Mouse (Mus musculus) 3T3-L1 (cell line): Measurements from ENCODE around the gene 4931406P16Rik.

Source experiments
- DNase-seq: peaks from one replicate; pipeline ENCODE4 v3.0.0-alpha.2; 2015; ENCODE audit warnings: low read depth, low spot score

Gene 4931406P16Rik

DNA sequence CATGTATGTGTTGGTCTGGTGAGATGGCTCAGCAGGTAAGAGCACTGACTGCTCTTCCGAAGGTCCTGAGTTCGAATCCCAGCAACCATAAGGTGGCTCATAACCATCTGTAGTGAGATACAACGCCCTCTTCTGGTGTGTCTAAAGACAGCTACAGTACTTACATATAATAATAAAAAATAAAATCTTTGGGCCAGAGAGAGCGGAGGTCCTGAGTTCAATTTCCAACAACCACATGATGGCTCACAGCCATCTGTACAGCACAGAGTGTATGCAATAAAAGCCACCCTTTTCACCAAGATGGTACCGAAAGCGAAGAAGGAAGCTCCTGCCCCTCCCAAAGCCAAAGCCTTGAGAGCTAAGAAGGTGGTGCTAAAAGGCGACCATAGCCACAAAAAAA is 62.6 kb downstream of the 4931406P16Rik start, which contains the start of gene Gm6096:
Gene Gm6096, plus strand, starts transcription at position 301 of the 400 bp plus-strand sequence.
- no peak for DNase-seq

DNA sequence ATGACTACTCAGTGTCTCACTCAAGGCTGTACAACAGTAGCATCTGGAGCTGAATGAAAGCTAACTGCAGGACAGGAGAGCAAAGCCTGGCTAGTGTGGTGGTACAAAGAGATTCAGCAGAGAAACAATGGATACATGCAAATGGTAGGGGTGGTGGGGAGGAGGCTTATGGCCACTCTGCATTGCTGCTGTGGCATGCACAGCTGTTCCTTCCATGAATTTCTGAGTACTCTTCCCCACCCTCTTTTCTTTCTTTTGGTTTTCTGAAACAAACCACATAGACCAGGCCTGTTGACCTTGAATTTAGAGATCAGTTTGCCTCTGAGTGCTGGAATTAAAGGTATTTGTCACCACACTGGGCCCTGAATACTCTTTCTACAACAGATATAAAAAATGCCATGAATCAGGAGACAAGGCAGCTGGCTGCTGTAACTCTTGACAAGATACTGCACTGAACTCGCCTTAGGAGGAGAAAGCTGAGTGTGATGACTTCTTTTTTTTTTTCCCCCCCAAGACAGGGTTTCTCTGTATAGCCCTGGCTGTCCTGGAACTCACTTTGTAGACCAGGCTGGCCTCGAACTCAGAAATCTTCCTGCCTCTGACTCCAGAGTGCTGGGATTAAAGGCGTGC is 66.4 kb downstream of the 4931406P16Rik start:
- DNase-seq = no peak

DNA sequence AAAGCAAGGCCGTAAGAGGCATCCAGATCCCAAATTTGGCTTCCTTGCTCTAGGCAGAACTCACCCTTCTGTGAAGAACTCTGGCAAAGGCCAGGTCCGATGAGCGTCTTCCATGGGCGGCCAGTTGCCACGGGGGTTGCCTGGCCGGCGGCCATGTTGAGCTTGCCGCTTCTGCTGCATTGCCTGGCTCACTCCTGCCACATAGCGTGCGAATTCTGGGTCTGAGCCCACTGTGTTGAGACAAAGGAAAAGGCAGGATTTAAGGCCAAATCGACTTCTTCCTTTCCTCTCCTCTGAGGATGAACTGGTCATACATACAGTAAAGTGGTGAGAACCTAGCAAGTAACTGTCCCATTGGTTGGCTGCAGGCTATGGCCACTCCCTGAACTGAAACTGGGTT is 71.2 kb downstream of the 4931406P16Rik start:
- no peak for DNase-seq

DNA sequence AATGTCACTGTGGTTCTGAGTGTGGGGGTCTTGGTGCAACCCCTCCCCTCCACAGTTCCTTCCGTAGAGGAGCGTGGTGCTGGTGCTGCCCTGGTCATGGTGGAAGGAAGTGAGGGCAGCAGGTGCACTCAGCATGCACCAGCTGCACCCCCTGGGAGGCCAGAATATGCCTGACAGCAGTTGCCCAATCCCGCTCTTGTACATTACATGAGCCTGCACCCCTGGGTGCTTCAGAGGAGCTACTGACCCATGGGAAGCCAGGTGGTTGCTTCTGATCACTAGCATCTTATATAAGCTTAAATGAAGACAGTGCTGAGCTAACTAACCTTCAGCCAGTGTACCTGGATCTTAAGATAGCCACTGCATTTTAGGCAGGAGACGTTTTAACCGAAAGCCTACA is 75.3 kb downstream of the 4931406P16Rik start:
- no peak for DNase-seq

DNA sequence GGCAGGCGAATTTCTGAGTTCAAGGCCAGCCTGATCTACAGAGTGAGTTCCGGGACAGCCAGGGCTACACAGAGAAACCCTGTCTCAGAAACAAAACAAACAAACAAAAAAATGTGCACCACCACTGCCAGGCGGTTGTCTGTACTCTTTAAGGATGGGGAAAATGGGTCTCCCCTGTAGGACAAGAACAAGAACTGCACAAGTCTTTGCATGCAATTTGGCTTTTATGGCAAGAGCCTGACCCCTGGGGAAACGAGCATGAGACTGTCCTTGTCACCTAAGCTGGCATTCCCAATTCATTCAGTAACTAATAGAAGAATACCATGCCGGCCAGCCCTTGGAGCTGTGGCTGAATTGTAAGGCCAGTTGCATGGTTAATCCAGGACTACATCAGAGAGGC is 77.7 kb downstream of the 4931406P16Rik start:
- DNase-seq = no peak

DNA sequence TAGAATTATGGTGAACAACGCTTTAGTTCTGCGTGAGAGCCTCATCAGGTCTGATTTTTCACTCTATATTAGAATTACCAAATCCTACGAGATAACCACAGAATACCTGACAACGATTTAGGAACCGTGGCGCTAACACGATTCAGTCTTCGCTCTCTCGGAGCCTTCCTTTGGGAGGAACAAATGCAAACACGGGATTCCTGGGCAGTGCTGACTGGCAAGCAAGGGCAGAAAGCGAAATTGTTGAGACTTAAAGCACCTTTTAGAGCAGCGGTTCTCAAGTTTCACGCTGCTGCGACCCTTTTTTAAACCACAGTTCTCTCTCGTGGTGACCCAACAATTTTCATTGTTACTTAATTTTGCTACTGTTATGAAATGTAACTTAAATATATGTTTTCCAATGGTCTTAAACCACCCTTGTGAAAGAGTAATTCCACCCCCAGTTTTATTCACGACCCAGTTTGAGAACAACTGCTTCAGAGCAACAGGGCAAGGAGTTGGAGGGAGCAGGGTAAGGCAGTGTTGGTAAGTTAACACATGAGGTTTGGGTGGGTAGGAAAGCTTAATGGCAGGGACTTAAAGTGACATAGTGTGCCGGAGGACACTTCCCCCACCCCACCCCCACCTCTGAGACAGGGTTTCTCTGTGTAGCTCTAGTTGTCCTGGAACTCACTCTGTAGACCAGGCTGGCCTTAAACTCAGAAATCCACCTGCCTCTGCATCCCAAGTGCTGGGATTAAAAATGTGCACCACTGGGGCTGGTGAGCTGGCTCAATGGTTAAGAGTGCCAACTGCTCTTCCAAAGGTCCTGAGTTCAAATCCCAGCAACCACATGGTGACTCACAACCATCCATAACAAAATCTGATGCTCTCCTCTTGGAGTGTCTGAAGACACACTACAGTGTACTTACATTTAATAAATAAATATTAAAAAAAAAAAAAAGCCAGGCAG is 78.5 kb downstream of the 4931406P16Rik start:
- DNase-seq = no peak

DNA sequence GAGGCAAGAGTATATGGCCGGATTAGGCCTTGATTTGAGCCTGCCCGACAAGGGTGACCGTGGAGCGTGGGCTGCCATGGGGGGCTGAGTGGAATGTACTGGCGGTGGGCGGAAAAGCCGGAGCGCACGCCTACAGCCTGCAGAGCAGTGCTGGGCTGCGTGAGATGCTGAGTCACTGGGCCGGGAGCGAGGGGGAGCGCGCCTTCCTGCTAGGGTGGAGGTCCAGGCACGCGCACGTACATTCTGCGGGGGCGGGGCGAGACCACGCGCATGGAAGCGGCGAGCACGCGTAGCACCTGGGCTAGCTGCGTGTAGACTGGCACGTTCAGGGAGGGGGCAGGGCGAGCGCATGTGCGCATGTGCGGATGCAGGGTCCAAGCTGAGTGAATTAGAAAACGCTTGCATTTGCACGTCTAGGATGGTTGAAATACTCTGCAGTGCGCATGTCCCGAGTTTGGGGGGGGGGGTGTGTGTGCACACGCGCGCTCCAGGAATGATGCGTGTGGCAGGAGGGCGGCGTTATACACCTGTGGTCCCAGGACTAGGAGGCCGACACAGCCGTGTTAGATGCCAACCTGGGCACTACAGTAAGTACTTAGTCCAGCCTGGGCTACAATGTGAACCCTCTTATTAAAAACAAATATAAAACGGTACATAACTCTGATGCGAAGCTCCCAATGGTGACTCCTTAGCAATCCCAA is 79.3 kb downstream of the 4931406P16Rik start:
- peak; percentile 96 for DNase-seq

DNA sequence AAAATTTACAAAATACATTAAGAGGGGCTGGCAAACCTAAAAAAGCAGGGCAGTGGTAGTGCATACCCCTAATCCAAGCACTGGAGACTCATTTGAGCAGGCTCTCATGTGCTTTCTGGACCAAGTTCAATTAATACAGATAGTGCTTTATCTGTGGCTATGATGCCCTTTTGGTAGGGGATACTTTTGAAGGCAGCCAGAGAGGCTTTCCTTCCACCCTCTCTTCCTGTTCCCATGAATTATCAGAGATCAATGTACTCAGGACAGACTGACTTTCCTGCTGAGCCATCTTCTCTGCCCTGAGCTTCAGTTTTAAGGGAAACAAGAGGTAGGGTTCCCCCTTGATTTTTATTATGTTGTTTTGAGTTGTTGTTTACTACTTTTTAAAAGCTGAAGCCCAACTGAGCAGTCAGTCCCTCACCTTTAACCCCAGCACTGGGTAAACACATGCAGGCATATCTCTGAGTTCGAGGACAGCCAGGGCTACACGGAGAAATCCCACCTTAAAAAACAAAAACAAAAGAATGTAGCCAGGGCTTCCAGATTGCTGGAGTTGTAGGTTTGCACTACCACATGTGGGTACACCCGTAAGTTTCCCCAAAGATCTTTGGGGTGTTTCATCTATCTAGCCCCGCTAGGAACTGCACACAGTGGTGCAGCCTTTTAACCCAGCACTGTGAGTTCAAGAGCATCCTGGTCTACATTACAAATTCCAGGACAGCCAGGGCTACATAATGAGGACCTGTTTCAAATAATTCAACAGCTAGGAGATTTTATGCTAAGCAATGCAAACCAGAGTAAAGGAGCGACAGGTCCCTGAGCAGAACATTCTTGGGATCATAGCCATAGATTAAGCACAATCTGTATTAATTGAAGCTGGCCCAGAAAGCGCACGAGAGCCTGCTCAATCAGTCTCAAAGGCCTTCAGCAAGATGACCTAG is 80.3 kb downstream of the 4931406P16Rik start:
- DNase-seq = no peak

DNA sequence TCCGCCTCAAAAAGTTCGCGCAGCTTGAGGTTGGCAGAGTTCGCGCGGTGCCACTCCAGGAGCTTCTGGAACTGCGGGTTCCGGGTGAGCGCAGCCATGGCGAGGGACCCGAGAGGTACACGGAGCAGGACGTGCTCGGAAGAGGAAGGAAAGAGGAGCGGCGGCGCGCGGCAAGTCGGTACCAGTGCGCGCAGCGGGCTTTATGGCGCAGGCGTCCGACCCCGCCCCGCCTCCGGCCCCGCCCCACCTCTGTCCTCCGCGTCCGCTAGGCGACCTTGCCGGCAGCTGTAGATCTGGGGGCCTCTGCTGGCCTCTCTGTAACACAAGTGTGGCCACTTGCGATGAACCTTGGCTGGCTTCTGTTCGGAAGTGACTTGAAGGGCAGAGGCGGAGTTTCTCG is 83.2 kb downstream of the 4931406P16Rik start, which contains the start of gene Gpi1:
Gene Gpi1, minus strand, starts transcription at position 221 of the 400 bp plus-strand sequence.
- peak; percentile 86 for DNase-seq

DNA sequence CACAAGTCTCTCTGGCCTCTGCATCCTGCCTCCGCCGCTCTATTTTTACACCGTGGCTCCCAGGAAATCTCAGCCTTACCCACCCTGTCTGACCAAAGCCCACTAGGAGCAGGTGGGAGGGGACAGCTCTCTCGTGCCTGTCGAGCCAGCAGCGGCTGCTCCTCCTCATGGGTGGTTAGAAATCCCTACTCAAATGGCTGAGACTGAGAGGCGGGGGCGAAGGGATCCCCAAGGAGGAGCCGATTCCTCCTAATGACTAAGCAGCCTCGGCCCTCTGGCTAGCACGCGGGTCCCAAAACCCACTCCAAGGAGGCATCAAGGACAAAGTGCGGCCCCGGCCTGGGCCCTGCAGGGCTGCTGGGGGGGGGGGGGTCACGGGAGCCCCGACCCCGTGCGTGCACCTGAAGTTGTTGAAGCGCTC is 83.7 kb downstream of the 4931406P16Rik start:
- DNase-seq = peak; percentile 60

DNA sequence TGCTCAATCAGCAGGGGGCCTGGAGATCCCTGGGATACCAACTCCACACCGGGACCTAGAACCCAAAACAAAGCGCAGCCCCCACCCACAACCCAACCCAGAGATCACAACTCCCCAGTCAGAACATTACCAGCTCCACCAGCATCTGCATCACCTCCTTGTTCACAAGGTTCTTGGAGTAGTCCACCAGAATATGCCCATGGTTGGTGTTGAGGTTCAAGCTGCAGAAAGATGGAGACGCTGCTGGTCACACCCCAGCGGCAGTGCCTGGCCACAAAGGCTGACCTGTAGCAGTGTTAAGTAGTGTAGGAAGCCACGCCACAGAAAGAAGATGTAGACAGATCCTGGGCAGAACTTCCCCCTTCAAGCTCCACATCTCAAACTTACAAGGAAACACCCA is 84.2 kb downstream of the 4931406P16Rik start:
- no peak for DNase-seq

DNA sequence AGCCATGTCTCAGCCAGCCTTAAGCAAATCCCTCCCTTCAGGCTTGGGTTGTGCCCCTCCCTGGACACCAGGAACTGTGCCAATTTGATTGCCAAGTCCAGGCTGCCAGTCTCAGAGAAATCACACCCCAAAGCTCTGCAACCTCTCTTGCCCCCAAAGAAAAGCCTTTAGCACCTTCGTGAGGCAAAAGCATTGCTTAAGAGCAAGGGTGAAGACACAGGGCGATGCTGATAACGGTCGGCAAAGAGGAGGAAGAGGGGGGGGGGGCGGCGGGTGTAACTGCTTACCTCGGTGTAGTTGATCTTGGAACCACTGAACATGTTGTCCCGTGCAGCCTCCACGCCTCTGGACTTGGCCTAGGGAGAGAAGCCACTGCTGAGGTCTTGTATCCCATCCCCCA is 84.7 kb downstream of the 4931406P16Rik start:
- DNase-seq = peak; percentile 60

DNA sequence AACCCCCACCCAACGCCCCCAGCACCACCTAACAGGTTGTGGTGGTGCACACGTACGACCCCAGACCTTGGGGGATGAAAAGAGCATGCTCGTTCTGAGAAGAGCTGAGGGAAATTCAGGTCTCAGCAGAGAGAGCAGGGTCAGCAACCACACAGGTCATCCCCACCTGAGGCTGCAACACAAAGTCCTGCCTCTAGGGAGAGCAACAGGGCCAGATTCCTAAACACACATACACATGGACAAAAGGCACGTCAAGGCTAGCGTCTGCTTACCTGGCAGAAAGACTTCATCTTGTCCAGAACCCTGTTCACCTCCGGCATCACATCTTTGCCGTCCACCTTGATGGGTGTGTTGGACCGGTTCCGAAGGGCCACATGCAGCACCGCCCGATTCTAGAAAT is 86.5 kb downstream of the 4931406P16Rik start:
- no peak for DNase-seq

DNA sequence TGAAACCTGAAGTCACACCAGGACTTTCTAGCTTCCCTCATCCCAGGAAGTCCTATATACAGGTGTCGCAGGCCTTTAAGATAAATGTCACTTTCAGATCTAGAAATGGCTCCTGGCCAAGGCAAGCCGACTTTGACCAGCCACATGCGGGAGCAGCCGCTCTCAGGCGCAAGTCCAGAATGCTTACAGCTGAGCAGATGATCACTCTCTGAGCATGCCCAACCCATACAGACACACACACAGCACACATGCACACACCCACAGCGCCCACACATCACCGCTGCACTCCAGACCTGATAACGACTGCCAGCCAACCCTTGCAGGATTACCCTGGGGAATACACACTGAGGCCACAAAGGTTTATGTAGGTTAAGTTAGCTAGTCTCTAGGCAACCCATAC is 87.3 kb downstream of the 4931406P16Rik start:
- no peak for DNase-seq

DNA sequence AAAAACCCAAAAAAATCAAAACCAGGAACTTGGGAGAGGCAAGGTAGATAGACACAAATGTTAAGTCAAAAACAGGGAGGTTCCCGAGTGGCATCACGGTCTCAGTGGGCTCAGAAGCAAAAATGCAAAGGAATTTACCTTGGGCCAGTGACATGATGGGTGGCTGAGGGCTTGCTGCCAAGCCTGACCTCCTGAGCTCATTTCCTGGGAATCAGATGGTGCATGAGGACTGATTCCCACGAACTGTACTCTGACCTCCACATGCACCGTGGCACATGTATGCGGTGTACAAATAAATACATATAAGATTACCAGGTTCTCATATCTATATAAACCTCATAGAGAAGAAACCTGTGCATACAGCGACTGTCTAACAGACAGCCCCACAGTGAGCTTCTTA is 89.0 kb downstream of the 4931406P16Rik start:
- DNase-seq = no peak

DNA sequence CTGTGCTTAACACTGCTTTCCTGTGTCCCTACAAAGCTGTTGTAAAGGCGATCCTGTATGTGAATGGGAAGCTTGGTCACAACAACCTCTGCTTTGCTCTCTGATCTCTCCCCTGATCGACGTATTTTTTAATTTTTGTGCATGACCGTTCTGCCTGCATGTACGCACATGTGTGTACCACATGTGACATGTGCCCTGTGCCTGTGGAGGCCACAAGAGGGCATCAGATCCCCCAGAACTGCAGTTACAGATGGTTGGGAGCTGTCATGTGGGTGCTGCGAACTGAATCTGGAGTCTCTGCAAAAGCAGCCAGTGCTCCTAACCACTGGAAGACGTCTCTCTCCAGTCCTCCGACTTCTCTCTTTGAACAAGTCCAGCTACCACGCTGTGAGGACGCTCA is 91.0 kb downstream of the 4931406P16Rik start:
- DNase-seq = no peak

DNA sequence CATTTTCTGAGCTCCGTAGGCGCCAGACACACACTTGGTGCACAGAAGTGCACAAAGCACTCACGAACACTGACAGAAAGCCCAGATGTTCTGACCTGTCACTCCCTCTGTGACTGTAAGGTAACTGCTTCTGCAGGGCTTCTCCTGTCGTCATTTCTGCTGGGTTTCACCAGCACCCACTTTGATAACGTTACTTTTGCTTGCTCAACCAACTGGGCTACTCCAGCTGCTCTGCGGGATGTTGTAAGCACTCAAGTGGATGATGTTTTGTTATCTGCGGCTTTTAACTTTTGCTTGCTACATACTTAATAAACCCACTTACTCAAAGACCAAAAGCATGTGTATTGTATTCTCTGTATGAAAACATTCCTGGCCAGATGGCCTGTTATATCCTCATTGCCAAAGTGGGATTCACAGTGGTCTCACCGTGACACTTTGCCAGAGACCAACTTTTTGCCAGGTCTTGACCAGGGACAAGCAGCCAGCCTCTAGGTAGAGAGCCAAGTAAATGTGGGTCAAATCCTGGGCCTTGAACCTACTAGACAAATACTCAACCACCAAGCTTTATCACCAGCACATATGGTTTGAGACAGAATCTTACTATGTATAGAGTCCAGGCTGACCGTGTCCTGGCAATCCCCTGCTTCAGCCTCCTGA is 91.6 kb downstream of the 4931406P16Rik start:
- DNase-seq = no peak

DNA sequence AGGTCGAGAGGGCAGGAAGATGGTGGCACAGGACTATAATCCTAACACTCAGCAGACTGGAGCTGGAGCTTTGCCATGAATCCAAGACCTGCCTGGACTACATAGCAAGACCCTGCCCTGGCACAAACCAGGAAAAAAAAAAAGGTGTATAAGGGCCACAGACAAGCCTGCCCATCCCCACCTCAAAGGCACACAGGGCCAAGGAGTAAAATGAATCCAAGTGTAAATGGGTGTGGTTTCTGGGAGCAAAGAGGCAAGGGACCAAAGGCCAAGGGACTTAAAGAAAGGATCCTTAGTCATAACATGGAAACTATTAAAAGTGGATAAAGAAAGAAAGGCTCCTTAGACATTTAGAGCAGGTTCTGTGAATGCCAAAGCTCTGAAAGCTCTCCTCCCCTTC is 94.9 kb downstream of the 4931406P16Rik start:
- DNase-seq = no peak

DNA sequence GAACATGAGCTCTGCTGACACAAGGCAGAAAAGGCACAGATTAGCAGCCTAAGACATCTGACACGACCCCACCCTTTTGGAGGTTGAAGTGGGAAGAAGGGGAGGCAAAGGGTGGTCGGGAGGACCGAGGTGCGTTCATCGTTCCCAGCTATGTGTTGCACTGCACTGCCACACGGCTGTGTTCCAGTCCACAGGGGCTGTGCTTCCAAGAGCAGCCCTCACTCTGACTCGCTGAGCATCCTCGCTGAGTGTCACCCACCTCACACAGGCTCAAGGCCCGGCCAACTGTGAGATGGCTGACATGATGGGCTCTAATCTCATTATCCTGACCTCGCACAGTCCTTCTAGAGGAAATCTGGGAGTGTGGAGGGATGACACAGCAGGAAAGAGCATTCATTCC is 96.9 kb downstream of the 4931406P16Rik start:
- DNase-seq = no peak

DNA sequence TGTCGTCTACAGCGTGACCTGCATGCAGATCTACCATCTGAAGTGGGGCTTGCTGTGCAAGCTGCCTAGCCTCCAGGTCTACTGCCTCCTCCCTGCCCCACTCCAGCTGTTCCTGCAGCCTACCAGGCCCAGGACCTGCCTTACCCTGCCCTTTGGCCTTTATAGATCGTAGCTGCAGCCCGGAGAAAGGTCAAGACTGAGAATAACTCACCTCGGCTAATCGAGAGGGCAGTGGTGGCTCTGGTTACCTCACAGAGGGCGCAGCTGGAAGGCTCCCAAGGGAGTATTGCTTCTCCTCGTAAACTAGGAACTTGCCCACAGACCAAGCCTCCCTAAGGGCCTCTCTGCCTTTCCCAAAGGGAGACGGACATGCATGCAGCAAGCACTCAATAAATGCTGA is 97.9 kb downstream of the 4931406P16Rik start:
- no peak for DNase-seq

DNA sequence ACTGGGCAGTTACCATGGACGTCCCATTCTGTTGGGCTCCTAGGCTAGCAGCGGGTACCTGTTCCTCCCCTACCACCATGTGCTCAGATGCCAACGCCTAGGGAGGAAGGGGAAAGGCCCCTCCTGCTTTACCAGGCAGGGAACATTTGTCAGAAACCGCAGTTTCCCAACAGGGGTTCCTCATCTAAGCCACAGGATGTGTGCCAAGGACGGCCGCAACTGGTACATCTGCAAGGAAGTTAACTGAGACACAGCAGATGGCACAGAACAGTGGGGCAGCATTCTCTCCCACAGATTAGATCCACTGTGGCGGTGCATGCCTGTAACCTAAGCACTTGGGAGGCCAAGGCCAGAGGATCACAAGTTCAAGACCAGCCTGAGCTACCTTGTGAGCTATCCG is 98.7 kb downstream of the 4931406P16Rik start:
- DNase-seq = no peak
